Mouse (Mus musculus) leukemia stem cell, adult 10-12 weeks (primary cell): ENCODE results near the gene Zfp456. TPM values are rescaled to one million over a fixed set of nuclear protein-coding genes. Genes with fewer than 3 reads are reported as not detected.

Experiments used
- polyA plus RNA-seq: library from polyadenylated mRNA; stranded (reverse); fragments of >175 nt; gene quantifications from 2 replicates; pipeline ENCODE4 v1.2.3, GENCODE M21; 2012; ENCODE audit warnings: low replicate concordance

The Zfp456 gene
- polyA plus RNA-seq = 0.19 TPM in 1 of 2 replicates, not detected in the other

DNA sequence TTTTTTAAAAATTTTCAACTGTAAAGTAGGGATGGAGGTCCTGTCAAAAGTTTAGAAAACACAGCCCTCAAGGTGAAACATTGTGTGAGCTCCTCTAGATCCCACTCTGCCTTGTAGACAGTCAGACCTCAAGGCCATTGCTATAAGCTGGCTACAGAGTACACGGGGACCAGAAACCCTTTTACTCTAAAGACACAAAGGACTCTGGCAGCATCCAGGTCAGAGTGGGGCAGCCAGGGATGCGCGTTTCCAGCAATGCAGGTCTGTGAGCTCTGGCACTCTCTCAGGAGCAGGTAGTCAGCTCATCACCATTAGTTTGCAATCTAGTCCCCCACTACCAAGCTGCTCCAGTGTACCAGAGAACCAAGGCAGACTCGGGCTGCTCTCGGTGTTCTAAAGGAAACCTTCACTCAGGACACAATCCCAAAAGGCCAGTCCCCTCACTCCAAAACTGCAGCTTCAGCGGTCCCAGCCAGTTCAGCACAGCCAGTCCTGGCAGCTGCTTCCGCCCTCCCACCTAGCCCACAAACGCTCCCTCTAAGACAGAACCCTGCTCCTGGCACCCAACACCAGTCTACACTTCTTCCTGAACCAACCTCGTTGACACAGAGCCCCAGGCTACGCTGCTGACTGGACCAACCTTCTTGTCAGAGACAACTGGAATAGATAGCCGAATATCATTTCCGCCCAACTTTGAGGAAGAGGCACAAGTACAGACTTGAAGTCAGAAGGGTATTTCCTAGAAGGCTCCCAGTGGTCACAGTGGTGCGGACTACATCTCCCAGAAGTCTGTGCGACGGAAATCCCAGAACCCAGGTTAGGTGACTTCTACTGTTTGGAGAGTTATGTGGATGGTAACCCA is at the start of gene Zfp456, which contains the start of gene Gm28041:
Gene Zfp456 (minus strand): TSS at position 761 of the 862 bp plus-strand sequence.
Gene Gm28041 (minus strand): TSS at position 684 of the 862 bp plus-strand sequence.

DNA sequence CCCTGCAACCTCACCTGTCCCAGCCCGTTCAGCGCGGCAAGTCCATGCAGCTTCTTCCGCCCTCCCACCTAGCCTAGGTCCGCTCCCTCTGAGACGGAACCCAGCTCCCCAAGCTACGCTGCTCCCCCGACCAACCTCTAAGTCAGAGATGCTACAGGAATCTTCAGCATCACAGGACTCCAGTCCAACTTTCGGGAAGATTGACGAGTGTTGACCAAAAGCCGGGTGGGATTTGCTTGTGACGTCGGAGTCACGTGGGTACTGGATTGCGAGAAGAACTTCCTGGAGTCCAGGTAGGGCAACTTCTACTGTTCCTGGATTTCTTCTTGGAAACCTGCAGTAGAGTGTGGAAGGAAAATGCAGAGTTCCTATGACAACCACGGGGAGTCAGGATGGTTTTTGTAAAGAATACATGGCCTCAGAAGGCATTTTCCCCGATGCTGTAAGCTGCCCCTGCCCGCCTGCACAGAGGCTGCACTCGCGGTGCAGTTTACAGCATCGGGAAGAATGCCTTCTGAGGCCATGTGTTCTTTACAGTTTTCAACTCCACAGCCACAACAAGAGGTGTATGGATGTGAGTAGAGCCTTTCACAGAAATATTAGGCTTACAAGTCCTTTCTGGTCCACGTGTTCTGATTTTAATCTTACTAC is 45.7 kb upstream of the Zfp456 start, which contains the start of gene Zfp459:
Gene Zfp459 (minus strand): TSS at position 212 of the 651 bp plus-strand sequence.

DNA sequence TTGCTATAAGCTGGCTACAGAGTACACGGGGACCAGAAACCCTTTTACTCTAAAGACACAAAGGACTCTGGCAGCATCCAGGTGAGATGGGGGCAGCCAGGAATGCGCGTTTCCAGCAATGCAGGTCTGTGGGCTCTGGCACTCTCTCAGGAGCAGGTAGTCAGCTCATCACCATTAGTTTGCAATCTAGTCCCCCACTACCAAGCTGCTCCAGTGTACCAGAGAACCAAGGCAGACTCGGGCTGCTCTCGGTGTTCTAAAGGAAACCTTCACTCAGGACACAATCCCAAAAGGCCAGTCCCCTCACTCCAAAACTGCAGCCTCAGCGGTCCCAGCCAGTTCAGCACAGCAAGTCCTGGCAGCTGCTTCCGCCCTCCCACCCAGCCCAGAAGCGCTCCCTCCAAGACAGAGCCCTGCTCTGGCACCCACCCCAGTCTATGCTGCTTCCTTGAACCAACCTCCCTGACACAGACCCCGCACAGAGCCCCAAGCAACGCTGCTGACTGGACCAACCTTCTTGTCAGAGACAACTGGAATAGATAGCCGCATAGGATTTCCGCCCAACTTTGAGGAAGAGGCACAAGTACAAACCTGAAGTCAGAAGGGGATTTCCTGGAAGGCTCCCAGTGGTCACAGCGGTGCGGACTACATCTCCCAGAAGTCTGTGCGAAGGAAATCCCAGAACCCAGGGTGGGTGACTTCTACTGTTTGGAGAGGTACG is 23.7 kb upstream of the Zfp456 start, which contains the start of gene Zfp429:
Gene Zfp429 (minus strand): TSS at position 637 of the 721 bp plus-strand sequence.

DNA sequence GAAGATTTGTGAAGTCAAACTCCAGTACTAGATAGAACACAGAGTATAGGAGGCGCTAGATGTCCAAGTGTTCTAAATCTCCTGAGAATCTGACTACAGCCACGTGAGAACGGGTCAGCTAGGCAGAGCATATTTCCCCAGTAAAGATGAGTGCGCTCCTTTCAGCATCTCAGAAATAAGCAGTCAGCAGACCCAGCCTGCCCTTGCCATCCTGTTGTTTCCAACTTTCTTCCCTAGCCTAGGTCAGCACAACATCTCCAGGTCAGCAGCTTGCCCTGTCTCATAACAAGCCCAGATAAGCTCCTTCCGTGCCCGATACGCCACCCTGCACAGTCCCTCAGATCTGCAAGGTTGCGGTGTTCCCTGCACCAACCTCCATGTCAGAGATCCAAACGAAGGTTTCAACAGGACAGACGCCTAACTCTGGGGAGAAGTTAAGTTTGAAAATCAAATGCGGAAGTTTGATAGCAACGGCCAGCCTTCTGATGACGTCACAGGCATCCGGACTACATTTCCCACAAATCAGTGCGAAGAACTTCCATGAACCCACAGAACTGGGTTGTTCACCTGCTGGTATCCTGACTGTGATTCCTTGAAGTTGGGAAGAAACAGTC is 15.4 kb downstream of the Zfp456 start, which contains the start of the genes Gm28044 and Zfp953:
Gene Gm28044 (minus strand): TSS at position 406 of the 614 bp plus-strand sequence.
Gene Zfp953 (minus strand): TSS at position 475 of the 614 bp plus-strand sequence.

DNA sequence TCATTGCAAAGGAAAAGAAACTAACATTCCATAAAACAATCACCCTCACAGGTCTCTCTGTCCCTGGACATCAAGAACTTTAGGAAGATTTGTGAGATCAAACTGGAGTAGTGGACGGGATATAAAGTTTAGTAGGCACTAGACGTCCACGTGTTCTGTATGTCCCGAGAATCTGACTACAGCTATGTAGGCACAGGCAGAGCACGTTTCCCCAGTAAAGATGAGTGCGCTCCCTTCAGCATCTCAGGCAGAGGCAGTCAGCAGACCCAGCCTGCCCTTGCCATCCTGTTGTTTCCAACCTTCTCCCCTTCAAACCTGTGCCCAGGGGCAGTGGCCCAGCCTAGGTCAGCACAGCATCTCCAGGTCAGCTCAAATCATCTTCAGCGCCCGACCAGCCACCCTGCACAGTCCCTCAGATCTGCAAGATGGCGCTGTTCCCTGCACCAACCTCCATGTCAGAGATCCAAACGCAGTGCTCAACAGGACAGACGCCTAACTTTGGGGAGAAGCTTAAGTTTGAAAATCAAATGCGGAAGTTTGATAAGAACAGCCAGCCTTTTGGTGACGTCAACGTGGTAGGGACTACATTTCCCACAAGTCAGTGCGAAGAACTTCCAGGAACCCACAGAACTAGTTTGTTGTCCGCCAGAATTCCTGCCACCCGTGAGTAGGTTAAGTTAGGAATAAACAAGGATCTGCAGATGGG is 43.4 kb downstream of the Zfp456 start, which contains the start of gene Zfp595:
Gene Zfp595 (minus strand): TSS at position 552 of the 706 bp plus-strand sequence.

Other genes with a start within 250 kb of the Zfp456 start
- 0.08 and 0.12 TPM in 2 replicates for gene Rsl1, start 202.6 kb downstream of the Zfp456 start, polyA plus RNA-seq
- 0.18 TPM in 1 of 2 replicates, not detected in the other for gene Zfp455, start 181.3 kb downstream of the Zfp456 start, polyA plus RNA-seq
- gene Zfp458, start 97.3 kb downstream of the Zfp456 start, polyA plus RNA-seq = 0.06 and 0.10 TPM in 2 replicates
- not detected in 2 replicates for gene Zfp457, start 69.3 kb downstream of the Zfp456 start, polyA plus RNA-seq
- 0.16 and 0.20 TPM in 2 replicates for gene Zfp595, start 43.2 kb downstream of the Zfp456 start, polyA plus RNA-seq
- gene Gm28044, start 15.3 kb downstream of the Zfp456 start, polyA plus RNA-seq = not detected in 2 replicates
- gene Zfp953, start 15.2 kb downstream of the Zfp456 start, polyA plus RNA-seq = 0.25 TPM in 1 of 2 replicates, not detected in the other
- not detected in 2 replicates for gene Gm28041, start 77 bp downstream of the Zfp456 start, polyA plus RNA-seq
- gene Zfp429, start 24.0 kb upstream of the Zfp456 start, polyA plus RNA-seq = 2.2 TPM in 1 of 2 replicates, not detected in the other
- 0.38 TPM in 1 of 2 replicates, not detected in the other for gene Zfp459, start 45.6 kb upstream of the Zfp456 start, polyA plus RNA-seq
- 0.36 TPM in 1 of 2 replicates, not detected in the other for gene Zfp874a, start 75.8 kb upstream of the Zfp456 start, polyA plus RNA-seq
- 0.07 and 0.36 TPM in 2 replicates for gene Zfp874b, start 108.4 kb upstream of the Zfp456 start, polyA plus RNA-seq
- 0.20 TPM in 1 of 2 replicates, not detected in the other for gene Zfp58, start 124.7 kb upstream of the Zfp456 start, polyA plus RNA-seq
- not detected in 2 replicates for gene Gm26965, start 150.3 kb upstream of the Zfp456 start, polyA plus RNA-seq
- 0.08 and 1.3 TPM in 2 replicates for gene Zfp87, start 150.4 kb upstream of the Zfp456 start, polyA plus RNA-seq
- gene Zfp748, start 178.0 kb upstream of the Zfp456 start, polyA plus RNA-seq = 0.14 and 0.32 TPM in 2 replicates
- 0.56 TPM in 1 of 2 replicates, not detected in the other for gene Zfp729b, start 233.9 kb upstream of the Zfp456 start, polyA plus RNA-seq